Mouse (Mus musculus) embryonic facial prominence, embryonic 13.5 days (tissue): ENCODE data around the gene Fez2. TPM values are rescaled to one million over a fixed set of nuclear protein-coding genes. Genes with fewer than 3 reads are reported as not detected.

Experiments
- ATAC-seq: fragments of 200-750 bp; cut with Nextera tagmentation; 2 replicates; pipeline ENCODE4 v1.8.0; 2017; ENCODE audit warnings: low read depth; ENCODE audit not compliant: insufficient number of reproducible peaks, insufficient read depth, low FRiP score, low TSS enrichment
- H3K27ac ChIP-seq: fragments of 300-500 bp; sonication (generic); 2 replicates; pipeline ENCODE4 v1.5.1; 2015; ENCODE audit warnings: moderate library complexity, mild to moderate bottlenecking, inconsistent platforms
- H3K27me3 ChIP-seq: fragments of 300-500 bp; sonication (generic); 2 replicates; pipeline ENCODE4 v1.6.1; 2015; ENCODE audit warnings: mild to moderate bottlenecking, inconsistent platforms
- H3K36me3 ChIP-seq: fragments of 300-500 bp; sonication (generic); 2 replicates; pipeline ENCODE4 v1.6.1; 2015; ENCODE audit warnings: mild to moderate bottlenecking, inconsistent platforms
- H3K4me1 ChIP-seq: fragments of 300-500 bp; sonication (generic); 2 replicates; pipeline ENCODE4 v1.6.1; 2015; ENCODE audit warnings: inconsistent platforms
- H3K4me2 ChIP-seq: fragments of 300-500 bp; sonication (generic); 2 replicates; pipeline ENCODE4 v1.6.1; 2015; ENCODE audit warnings: moderate library complexity, mild to moderate bottlenecking, inconsistent platforms
- H3K4me3 ChIP-seq: fragments of 300-500 bp; sonication (generic); 2 replicates; pipeline ENCODE4 v1.5.1; 2015; ENCODE audit warnings: mild to moderate bottlenecking, inconsistent platforms
- H3K9ac ChIP-seq: fragments of 300-500 bp; sonication (generic); 2 replicates; pipeline ENCODE4 v1.6.1; 2015; ENCODE audit warnings: mild to moderate bottlenecking, inconsistent platforms
- H3K9me3 ChIP-seq: fragments of 300-500 bp; sonication (generic); 2 replicates; pipeline ENCODE4 v1.6.1; 2016; ENCODE audit warnings: inconsistent platforms
- WGBS: fragments of 180-500 bp; shearing (Covaris S2); methylation state at CpG from one replicate; pipeline ENCODE4 v1.1.7; 2015; ENCODE audit warnings: mixed read lengths; 5-methylcytosine and 5-hydroxymethylcytosine counted together
- polyA plus RNA-seq: library from polyadenylated mRNA; unstranded; fragments of >200 nt; fragmentation: Nextera tagmentation; extraction: Ambion mirVana; gene quantifications from 2 replicates; pipeline ENCODE4 v1.2.1, GENCODE M21; 2015

The Fez2 gene
- polyA plus RNA-seq, 1 experiment from 2014 or later: 39.3 TPM

DNA sequence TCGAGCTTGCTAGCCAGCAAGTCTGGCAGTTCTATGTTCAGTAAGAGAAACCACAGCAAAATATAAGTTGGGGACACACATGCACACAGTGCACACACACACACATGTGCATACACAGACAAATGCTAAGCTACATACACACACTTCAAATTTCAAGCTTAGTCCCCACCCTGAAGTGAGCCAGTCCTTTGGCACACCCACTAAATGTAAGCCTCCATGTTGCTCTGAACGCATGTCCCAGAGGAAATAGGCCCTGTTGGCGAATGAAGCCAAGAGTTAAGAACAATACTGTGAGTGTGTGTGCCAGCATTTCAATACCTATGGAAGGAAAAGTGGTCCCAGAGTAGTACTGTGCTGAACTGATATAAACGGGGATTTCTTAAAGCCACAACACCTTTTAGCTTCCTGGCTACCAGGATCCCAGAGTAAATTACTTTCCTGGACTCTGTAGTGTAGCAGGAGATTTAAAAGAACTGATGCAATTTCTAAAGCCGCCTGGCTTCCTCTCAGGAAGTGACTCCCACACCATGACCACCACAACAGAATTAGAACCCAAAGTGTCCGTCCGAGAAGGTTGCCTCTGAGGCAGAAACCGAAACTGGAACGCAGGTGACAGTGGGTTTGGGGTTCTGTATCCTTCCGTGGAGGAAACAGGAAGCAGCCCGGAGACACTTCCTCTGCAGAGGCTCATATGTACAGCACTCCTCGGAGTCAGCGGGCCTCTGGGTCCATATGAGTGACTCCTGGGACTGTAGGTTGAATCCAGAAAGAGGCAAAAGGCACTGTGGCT lies 55.8 kb downstream of the Fez2 start:
- no peak for ATAC-seq
- Histone ChIP-seq H3K4me2 (no peak overlapping the region), H3K27me3 (no peaks in the 10 kb centered on the region), H3K4me1 (0 out of 2 replicates have a peak, but pooled peaks cover 4% of the 10 kb centered on the region), H3K36me3 (peaks cover 14% of the 10 kb centered on the region; the same call in 1 of the 2 replicates), H3K4me3 (no peak overlapping the region), H3K27ac (0 out of 2 replicates have a peak overlapping the region, but pooled peaks have one; percentile 4), H3K9me3 (no peaks in the 10 kb centered on the region), H3K9ac (no peak overlapping the region)
- 74% methylated on average over 13 of the region's 13 CpGs for WGBS

GRCm38 (mm10) chr17:78358251-78358726 lies 59.7 kb downstream of the Fez2 start:
- H3K9me3 ChIP-seq: no peaks in the 10 kb centered on the region
- peaks cover 19% of the 10 kb centered on the region for H3K36me3 ChIP-seq
- H3K27ac ChIP-seq: no peak overlapping the region
- H3K4me3 ChIP-seq: no peak overlapping the region
- H3K4me1 ChIP-seq: peaks cover 14% of the 10 kb centered on the region; the same call in 1 of the 2 replicates
- H3K4me2 ChIP-seq: no peak overlapping the region
- no peak for ATAC-seq
- H3K9ac ChIP-seq: no peak overlapping the region
- WGBS: 77% methylated on average over 7 of the region's 7 CpGs
- no peaks in the 10 kb centered on the region for H3K27me3 ChIP-seq

DNA sequence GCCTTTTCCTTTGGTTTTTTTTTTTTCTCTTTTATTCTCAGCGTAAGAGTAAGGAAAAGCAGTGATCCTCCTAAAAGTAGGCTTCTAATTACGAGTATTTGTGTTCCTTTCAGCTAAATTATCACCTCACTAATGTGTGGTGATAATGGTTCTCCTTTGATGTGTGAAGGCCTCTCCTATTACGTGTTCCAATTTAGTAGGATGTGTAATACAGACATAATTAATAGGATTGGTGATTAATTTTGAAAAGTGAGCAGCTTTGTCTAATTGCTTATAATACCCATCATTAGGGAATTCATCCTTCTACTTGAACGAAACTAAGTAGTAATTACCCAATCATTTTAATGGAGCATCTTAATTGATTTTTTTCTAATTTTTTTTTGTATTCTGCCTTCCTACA lies 60.2 kb downstream of the Fez2 start:
- peaks cover 19% of the 10 kb centered on the region for H3K36me3 ChIP-seq
- no peak overlapping the region for H3K4me2 ChIP-seq
- H3K4me3 ChIP-seq: no peak overlapping the region
- no peaks in the 10 kb centered on the region for H3K27me3 ChIP-seq
- peaks cover 14% of the 10 kb centered on the region; the same call in 1 of the 2 replicates for H3K4me1 ChIP-seq
- H3K27ac ChIP-seq: no peak overlapping the region
- ATAC-seq: no peak
- 68% methylated on average over 4 of the region's 4 CpGs for WGBS
- H3K9me3 ChIP-seq: no peaks in the 10 kb centered on the region
- no peak overlapping the region for H3K9ac ChIP-seq

DNA sequence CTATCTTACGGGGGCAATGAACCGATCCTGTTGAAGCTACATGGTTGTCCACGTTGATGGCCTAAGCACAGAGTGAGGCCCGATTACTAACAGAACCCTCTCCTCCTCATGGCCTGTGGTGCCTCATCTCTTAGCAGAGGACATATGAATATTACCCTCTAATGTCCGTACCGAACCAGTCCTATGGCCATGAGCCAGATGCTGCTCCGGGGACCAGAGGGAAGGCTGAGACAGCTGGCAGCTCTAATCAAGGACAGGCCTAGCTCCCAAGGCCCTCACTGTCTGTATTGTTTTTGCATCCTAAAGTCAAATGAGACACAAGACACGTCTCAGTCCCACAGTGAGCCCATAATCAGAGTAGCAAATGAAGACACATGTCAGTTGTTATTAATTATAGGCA lies 62.3 kb downstream of the Fez2 start:
- H3K9ac ChIP-seq: no peak overlapping the region
- H3K4me2 ChIP-seq: no peak overlapping the region
- H3K27ac ChIP-seq: no peak overlapping the region
- H3K4me1 ChIP-seq: peaks cover 14% of the 10 kb centered on the region; the same call in 1 of the 2 replicates
- H3K27me3 ChIP-seq: no peaks in the 10 kb centered on the region
- peaks cover 28% of the 10 kb centered on the region for H3K36me3 ChIP-seq
- H3K4me3 ChIP-seq: no peak overlapping the region
- 63% methylated on average over 8 of the region's 8 CpGs for WGBS
- no peak for ATAC-seq
- H3K9me3 ChIP-seq: no peaks in the 10 kb centered on the region

- WGBS: 79% methylated on average over 12 of the region's 12 CpGs
- ATAC-seq: no peak
- Histone ChIP-seq H3K4me3 (no peak overlapping the region), H3K9me3 (no peaks in the 10 kb centered on the region), H3K27ac (no peak overlapping the region), H3K4me1 (peaks cover 11% of the 10 kb centered on the region; the same call in 1 of the 2 replicates), H3K27me3 (no peaks in the 10 kb centered on the region), H3K4me2 (no peak overlapping the region), H3K9ac (no peak overlapping the region), H3K36me3 (peaks cover 30% of the 10 kb centered on the region)
Observed at GRCm38 (mm10) chr17:78354871-78355270, 63.1 kb downstream of the Fez2 start.

- Histone ChIP-seq H3K9me3 (no peaks in the 10 kb centered on the region), H3K36me3 (peaks cover 34% of the 10 kb centered on the region), H3K4me1 (peaks cover 10% of the 10 kb centered on the region; the same call in 1 of the 2 replicates), H3K4me2 (no peak overlapping the region), H3K27me3 (no peaks in the 10 kb centered on the region), H3K9ac (no peak overlapping the region), H3K4me3 (no peak overlapping the region), H3K27ac (no peak overlapping the region)
- 78% methylated on average over 2 of the region's 2 CpGs for WGBS
- no peak for ATAC-seq
Observed at GRCm38 (mm10) chr17:78354411-78354810, 63.5 kb downstream of the Fez2 start.

- 77% methylated on average over 3 of the region's 3 CpGs for WGBS
- H3K27ac ChIP-seq: no peak overlapping the region
Observed at GRCm38 (mm10) chr17:78352500-78352855, 65.5 kb downstream of the Fez2 start.

DNA sequence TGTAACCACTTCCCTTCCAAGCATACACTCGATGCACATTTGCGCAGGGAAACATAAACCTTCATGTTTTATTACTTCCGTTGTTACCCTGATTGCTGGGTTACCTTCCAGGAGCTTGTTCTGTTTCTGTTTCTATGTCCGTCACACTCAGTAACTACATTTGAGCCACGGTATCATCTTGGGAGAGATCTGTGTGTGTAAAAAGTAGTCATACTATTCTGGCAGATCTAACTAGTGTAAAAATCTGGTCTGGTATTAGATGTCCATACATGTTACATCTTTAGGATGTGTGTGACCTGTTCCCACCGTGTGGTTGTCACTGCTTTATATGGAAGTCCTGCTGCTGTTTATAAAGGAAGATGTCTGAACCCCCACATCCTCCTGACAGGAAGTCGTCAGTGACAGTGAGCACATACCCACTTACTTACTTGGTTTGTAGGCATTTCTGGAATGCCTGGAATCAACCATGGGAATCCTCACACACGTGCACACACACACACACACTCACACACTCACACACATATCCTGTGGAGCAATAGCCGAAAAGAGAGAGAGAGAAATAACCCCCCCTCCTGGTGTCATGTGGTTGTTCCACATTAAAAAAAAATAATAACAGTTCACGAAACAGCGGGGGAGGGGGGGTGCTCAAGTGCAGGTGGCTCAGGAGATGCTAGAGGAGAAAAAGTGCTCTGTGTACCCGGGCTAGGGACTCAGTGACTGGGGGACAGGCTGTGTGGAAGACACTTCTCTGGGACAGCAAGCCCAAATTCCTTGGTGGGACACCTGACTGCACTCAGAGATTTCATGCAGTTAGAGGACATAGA lies 66.1 kb downstream of the Fez2 start:
- Histone ChIP-seq H3K4me3 (no peak overlapping the region), H3K36me3 (peaks cover 55% of the 10 kb centered on the region)

More at GRCm38 (mm10) chr17:78352500-78352855, 65.5 kb downstream of the Fez2 start:
- Histone ChIP-seq H3K9ac (no peak overlapping the region), H3K36me3 (peaks cover 50% of the 10 kb centered on the region), H3K27me3 (no peaks in the 10 kb centered on the region), H3K4me1 (peaks cover 10% of the 10 kb centered on the region; the same call in 1 of the 2 replicates), H3K4me2 (no peak overlapping the region), H3K9me3 (no peaks in the 10 kb centered on the region), H3K4me3 (no peak overlapping the region)
- ATAC-seq: no peak

GRCm38 (mm10) chr17:78347111-78347801 lies 70.7 kb downstream of the Fez2 start:
- no peak overlapping the region for H3K4me3 ChIP-seq
- no peak for ATAC-seq
- no peak overlapping the region for H3K9ac ChIP-seq
- H3K9me3 ChIP-seq: no peaks in the 10 kb centered on the region
- H3K4me2 ChIP-seq: no peak overlapping the region
- H3K4me1 ChIP-seq: no peaks in the 10 kb centered on the region
- peaks cover 48% of the 10 kb centered on the region for H3K36me3 ChIP-seq
- H3K27me3 ChIP-seq: no peaks in the 10 kb centered on the region
- H3K27ac ChIP-seq: no peak overlapping the region
- WGBS: 96% methylated on average over 17 of the region's 17 CpGs

More for the DNA sequence above, 66.1 kb downstream of the Fez2 start:
- ATAC-seq: no peak
- WGBS: 63% methylated on average over 12 of the region's 12 CpGs
- Histone ChIP-seq H3K27ac (no peak overlapping the region), H3K9me3 (no peaks in the 10 kb centered on the region), H3K27me3 (no peaks in the 10 kb centered on the region), H3K4me2 (no peak overlapping the region), H3K9ac (no peak overlapping the region), H3K4me1 (peaks cover 10% of the 10 kb centered on the region; the same call in 1 of the 2 replicates)

GRCm38 (mm10) chr17:78343688-78344087 lies 74.3 kb downstream of the Fez2 start:
- 90% methylated on average over 3 of the region's 3 CpGs for WGBS
- Histone ChIP-seq H3K4me3 (no peak overlapping the region), H3K4me1 (no peaks in the 10 kb centered on the region), H3K27me3 (no peaks in the 10 kb centered on the region), H3K9me3 (no peaks in the 10 kb centered on the region), H3K27ac (no peak overlapping the region), H3K36me3 (peaks cover 29% of the 10 kb centered on the region), H3K4me2 (no peak overlapping the region), H3K9ac (no peak overlapping the region)
- ATAC-seq: no peak

DNA sequence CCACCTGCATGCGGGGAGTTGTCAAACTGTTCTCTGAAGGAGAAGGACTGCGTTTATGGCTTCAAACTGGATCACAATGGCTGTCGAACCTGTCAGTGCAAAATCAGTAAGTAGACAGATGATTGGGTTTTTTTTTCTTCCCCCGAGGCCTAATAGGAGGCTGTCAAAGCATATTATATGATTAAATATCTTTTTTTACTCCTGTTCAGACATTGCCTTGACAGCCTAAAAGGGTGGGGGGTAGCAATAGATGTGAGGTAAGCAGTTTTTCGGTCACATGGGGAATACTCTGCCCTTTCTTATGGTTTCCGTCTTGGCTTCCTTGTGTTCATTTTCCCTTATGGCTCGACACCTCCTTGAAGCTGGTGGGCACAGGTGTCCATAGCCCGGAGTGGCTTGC lies 82.7 kb downstream of the Fez2 start:
- Histone ChIP-seq H3K4me1 (peaks cover 6% of the 10 kb centered on the region; the same call in 1 of the 2 replicates), H3K4me3 (no peak overlapping the region), H3K27ac (no peak overlapping the region), H3K9me3 (no peaks in the 10 kb centered on the region), H3K9ac (no peak overlapping the region), H3K36me3 (peaks cover 19% of the 10 kb centered on the region), H3K4me2 (no peak overlapping the region), H3K27me3 (no peaks in the 10 kb centered on the region)
- ATAC-seq: no peak
- WGBS: 66% methylated on average over 8 of the region's 8 CpGs
